ENCODE assay signal across 8 mouse cellular contexts in genomic region chr8:78063529-78063928, GRCm38 (mm10).
A peak's percentile ranks its signal among the peaks of the same experiment; 100 is the strongest.
DNase-seq lines count a peak whose midpoint lies in the region; ATAC-seq and TF ChIP-seq lines count a peak whose summit lies in the region.

No protein-coding gene starts in this region.

- H3K4me2 ChIP-seq in embryonic facial prominence, embryonic 14.5 days (ENCODE audit: low read depth, low read length), result peak overlapping the region; percentile 54
- peak overlapping the region; percentile 68 for H3K4me2 ChIP-seq in lung, embryonic 14.5 days

- H3K36me3 ChIP-seq in embryonic facial prominence, embryonic 14.5 days (ENCODE audit: control insufficient read depth, insufficient read depth, low read length), result no peaks in the 10 kb centered on the region
- H3K36me3 ChIP-seq in lung, embryonic 14.5 days (ENCODE audit: insufficient read depth), result no peaks in the 10 kb centered on the region
- no peaks in the 10 kb centered on the region for H3K36me3 ChIP-seq in thymus, adult 2 months (ENCODE audit: control insufficient read depth, insufficient read depth, low read length)

- intact Hi-C loops in heart, postnatal 36 days (cut with DNase I), result loop anchor here (2.0 to 5.0 kb wide), 4 partner anchors 585 to 1524 kb away; no protein-coding TSS in a partner anchor

- no peak for TF ChIP-seq POLR2A in thymus, adult 2 months (IDR thresholded peaks at IDR 0.05; ENCODE audit: control insufficient read depth, extremely low read depth, insufficient read depth, low read length, poor library complexity)

- peak; percentile 84 for TF ChIP-seq CTCF in lung, embryonic 14.5 days (IDR thresholded peaks at IDR 0.05; ENCODE audit: low read depth)
- TF ChIP-seq CTCF in thymus, adult 2 months (IDR thresholded peaks at IDR 0.05; ENCODE audit: borderline replicate concordance, control insufficient read depth, extremely low read depth, insufficient read depth, low read length, poor library complexity), result no peak

- DNase-seq in B cell, adult 2 months, result peak; percentile 8 to 10
- DNase-seq in adrenal gland, postnatal 10 days, result peak; percentile 63
- DNase-seq in embryonic facial prominence, embryonic 14.5 days (ENCODE audit: low spot score), result peak; percentile 78
- peak; percentile 16 to 37 for DNase-seq in heart, postnatal 36 days
- peak; percentile 46 to 75 for DNase-seq in layer of hippocampus, postnatal 14 days (ENCODE audit: low spot score in 2 of 2)
- peak; percentile 81 for DNase-seq in lung, embryonic 14.5 days
- DNase-seq in right cerebral cortex, adult 18-20 months, result peak; percentile 29
- no peak for DNase-seq in thymus, adult 2 months

- H3K4me1 ChIP-seq in embryonic facial prominence, embryonic 14.5 days (ENCODE audit: control insufficient read depth, insufficient read depth, low read length), result peaks cover 10% of the 10 kb centered on the region; the same call in 1 of the 2 replicates
- no peaks in the 10 kb centered on the region for H3K4me1 ChIP-seq in lung, embryonic 14.5 days (ENCODE audit: insufficient read depth)
- H3K4me1 ChIP-seq in thymus, adult 2 months (replicated peaks; ENCODE audit: control insufficient read depth, insufficient read depth, low read length), result no peaks in the 10 kb centered on the region

- H3K9ac ChIP-seq in embryonic facial prominence, embryonic 14.5 days (ENCODE audit: low read depth, low read length), result peak overlapping the region; percentile 28; the same call in 1 of the 2 replicates
- 0 out of 2 replicates have a peak overlapping the region, but pooled peaks have one; percentile 26 for H3K9ac ChIP-seq in lung, embryonic 14.5 days

- peak overlapping the region; percentile 24 for H3K4me3 ChIP-seq in embryonic facial prominence, embryonic 14.5 days (ENCODE audit: low read depth, low read length)
- peak overlapping the region; percentile 31 for H3K4me3 ChIP-seq in lung, embryonic 14.5 days (ENCODE audit: low read depth, low read length)
- no peak overlapping the region for H3K4me3 ChIP-seq in thymus, adult 2 months (ENCODE audit: control insufficient read depth, insufficient read depth, low read length)

- WGBS in embryonic facial prominence, embryonic 14.5 days, result 3% methylated on average over 13 of the region's 13 CpGs
- 3% methylated on average over 13 of the region's 13 CpGs for WGBS in lung, embryonic 14.5 days
- 10% methylated on average over 13 of the region's 13 CpGs for WGBS in thymus, adult 2 months

- peaks cover 10% of the 10 kb centered on the region; the same call in 1 of the 2 replicates for H3K27me3 ChIP-seq in embryonic facial prominence, embryonic 14.5 days (replicated peaks; ENCODE audit: control insufficient read depth, insufficient read depth, low read length)
- no peaks in the 10 kb centered on the region for H3K27me3 ChIP-seq in lung, embryonic 14.5 days (ENCODE audit: insufficient read depth, low read length)
- no peaks in the 10 kb centered on the region for H3K27me3 ChIP-seq in thymus, adult 2 months (ENCODE audit: control insufficient read depth, insufficient read depth, low read length)

- H3K9me3 ChIP-seq in embryonic facial prominence, embryonic 14.5 days (ENCODE audit: control insufficient read depth, low read length), result no peaks in the 10 kb centered on the region
- no peaks in the 10 kb centered on the region for H3K9me3 ChIP-seq in lung, embryonic 14.5 days (ENCODE audit: low read depth, low read length)

- peak; percentile 77 for ATAC-seq in embryonic facial prominence, embryonic 14.5 days (ENCODE audit: low read depth)
- peak; percentile 84 for ATAC-seq in lung, embryonic 14.5 days (ENCODE audit: insufficient read depth)

- no peak overlapping the region for H3K27ac ChIP-seq in embryonic facial prominence, embryonic 14.5 days (replicated peaks; ENCODE audit: low read depth, low read length)
- no peak overlapping the region for H3K27ac ChIP-seq in lung, embryonic 14.5 days (ENCODE audit: low read depth)
- H3K27ac ChIP-seq in thymus, adult 2 months (ENCODE audit: control insufficient read depth, insufficient read depth, low read length), result no peak overlapping the region
